Mouse (Mus musculus) E14TG2a.4 (cell line): ENCODE measurements around the gene Slc17a7.
"Not testable (repeated sequence)": the region's sequence is repeated elsewhere in the genome, so short reads cannot be mapped to it uniquely, and the experiment has no call there.

ENCODE experiments used
- CTCF ChIP-seq: conservative IDR thresholded peaks from 2 replicates; pipeline ENCODE4 v1.5.1; 2014; ENCODE audit warnings: low read length
- NANOG ChIP-seq: IDR thresholded peaks from 2 replicates; pipeline ENCODE4 v1.6.1; 2014; ENCODE audit warnings: borderline replicate concordance, low read length, mixed read lengths

DNA sequence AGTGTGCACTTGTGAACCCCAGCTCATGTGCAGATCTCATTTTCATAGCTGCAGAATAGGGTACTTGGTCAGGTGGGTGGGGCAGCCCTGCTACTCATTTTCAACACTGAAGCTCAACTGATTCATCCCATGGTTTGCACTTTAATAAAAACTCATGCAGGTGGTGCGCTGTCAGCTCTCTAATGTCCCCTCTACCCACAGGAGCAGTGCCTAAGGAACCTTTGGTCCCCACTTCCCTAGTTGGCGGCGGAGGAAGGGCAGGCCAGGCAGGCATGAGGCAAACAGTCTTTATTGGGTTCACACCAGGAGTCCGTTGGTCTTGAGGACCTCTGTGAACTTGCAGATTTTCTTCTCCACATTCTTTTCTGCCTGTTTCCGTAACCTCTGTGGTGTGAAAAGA, 38.1 kb upstream of the Slc17a7 start:
- not testable (repeated sequence) for TF ChIP-seq CTCF, NANOG
